Mouse (Mus musculus) spleen, adult 12 weeks (tissue): ENCODE results near the gene Hs2st1.

ENCODE experiments used
- DNase-seq: peaks from one replicate; pipeline ENCODE4 v3.0.0; 2022; ENCODE audit warnings: low spot score

The Hs2st1 gene

GRCm38 (mm10) chr3:144386446-144386845 is 183.5 kb downstream of the Hs2st1 start:
- DNase-seq, result no peak

DNA sequence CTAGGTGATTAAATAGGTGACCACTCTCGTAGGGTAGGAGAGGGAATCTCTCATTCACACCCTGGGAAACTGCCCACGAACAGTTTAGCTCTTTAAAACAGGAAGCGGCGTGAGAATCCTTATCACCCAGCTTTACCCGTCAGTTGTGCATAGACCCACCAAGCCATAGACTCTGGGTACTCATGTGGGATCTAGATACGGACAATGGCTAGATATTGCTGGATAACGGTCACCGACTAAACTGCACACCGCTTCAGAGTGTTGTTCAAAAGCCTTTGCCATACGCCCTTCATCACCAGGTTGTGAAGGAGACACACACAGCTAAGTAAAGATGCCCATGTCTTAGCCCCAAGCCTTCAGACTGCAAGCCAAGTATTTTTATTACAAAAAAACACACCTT is 185.3 kb downstream of the Hs2st1 start:
- no peak for DNase-seq

- DNase-seq, result no peak
These were observed 188.5 kb downstream of the Hs2st1 start for GRCm38 (mm10) chr3:144381431-144381980.

GRCm38 (mm10) chr3:144380921-144381320 is 189.1 kb downstream of the Hs2st1 start:
- peak; percentile 36 for DNase-seq

DNA sequence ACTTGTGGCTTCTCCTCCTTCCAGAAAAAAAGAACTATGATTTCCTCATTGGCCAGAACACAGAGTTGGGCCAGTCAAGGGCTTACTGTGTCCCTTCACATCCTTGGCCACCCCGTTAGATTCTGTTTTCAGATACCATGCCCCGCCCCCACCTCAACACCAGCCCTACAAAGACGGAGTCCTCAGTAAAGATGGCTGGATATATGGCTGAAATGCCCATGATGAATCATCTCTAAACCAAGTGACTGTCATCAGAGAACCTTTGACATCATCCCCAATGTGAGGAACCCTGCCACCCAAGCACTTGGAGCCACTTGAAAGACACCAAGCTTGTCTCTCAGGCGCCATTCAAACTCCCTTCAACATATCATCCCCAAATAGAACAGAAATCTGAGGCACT is 190.2 kb downstream of the Hs2st1 start:
- DNase-seq, result no peak
